Comparison of ENCODE assay signal across 17 mouse cellular contexts in genomic region chr4:98095060-98095459, GRCm38 (mm10).
"Had no signal": no experiment of that assay in that cellular context is flagged by ENCODE, and none has a peak within 500 bp of the region (broad histone marks: within the 10 kb centered on the region; RNA-seq: fewer than 3 reads in every experiment).

No protein-coding gene starts in this region.

- H3K27me3 ChIP-seq: limb, embryonic 13.5 days; midbrain, embryonic 15.5 days; neural tube, embryonic 13.5 days had no signal

- H3K36me3 ChIP-seq: limb, embryonic 10.5 days; midbrain, embryonic 12.5 days; midbrain, embryonic 15.5 days had no signal

- H3K4me3 ChIP-seq: limb, embryonic 10.5 days; limb, embryonic 13.5 days; midbrain, embryonic 12.5 days; neural tube, embryonic 13.5 days had no signal

- H3K9ac ChIP-seq: limb, embryonic 13.5 days; liver, embryonic 14.5 days; liver, postnatal 0 days; lung, embryonic 14.5 days; midbrain, embryonic 12.5 days; midbrain, embryonic 15.5 days had no signal

- DNase-seq: kidney, adult 9 months; kidney, postnatal 14 days; kidney, postnatal 4 days; lung, embryonic 14.5 days; right cerebral cortex, adult 18-20 months; right cerebral cortex, postnatal 14 days; right cerebral cortex, postnatal 4 days; thymus, postnatal 25 days had no signal

- H3K27ac ChIP-seq: limb, embryonic 10.5 days; limb, embryonic 13.5 days; liver, embryonic 14.5 days; macrophage; midbrain, embryonic 15.5 days; stomach, postnatal 0 days had no signal
